Mouse (Mus musculus) liver, adult 2 months (tissue): ENCODE data around the gene Rasal2.

Experiments used
- CTCF ChIP-seq: fragments of 200-500 bp; IDR thresholded peaks from 2 replicates; pipeline ENCODE4 v1.5.1; 2011; ENCODE audit warnings: low read depth, low read length, control low read depth
- POLR2A ChIP-seq: fragments of 200-500 bp; IDR thresholded peaks from 2 replicates; pipeline ENCODE4 v1.6.1; 2011; ENCODE audit warnings: low read length, control low read depth; ENCODE audit not compliant: insufficient read depth; ENCODE audit errors: extremely low read depth

- TF ChIP-seq CTCF (no peak), POLR2A (no peak)
These were observed 164.3 kb downstream of the Rasal2 start for GRCm38 (mm10) chr1:157248112-157248511.
